Mouse (Mus musculus) cortical plate, adult 2 months (tissue): ENCODE measurements around the gene Lnx1. TPM values are rescaled to one million over a fixed set of nuclear protein-coding genes. Genes with fewer than 3 reads are reported as not detected.

Source experiments
- H3K27ac ChIP-seq: fragments of 200-500 bp; 2 replicates; pipeline ENCODE4 v1.5.1; 2012; ENCODE audit warnings: low read length, control low read depth, inconsistent platforms; ENCODE audit not compliant: insufficient read depth
- H3K4me1 ChIP-seq: fragments of 200-500 bp; 2 replicates; pipeline ENCODE4 v1.6.1; 2011; ENCODE audit warnings: low read length; ENCODE audit not compliant: control insufficient read depth, insufficient read depth
- H3K4me3 ChIP-seq: fragments of 200-500 bp; 2 replicates; pipeline ENCODE4 v1.5.1; 2011; ENCODE audit warnings: mild to moderate bottlenecking, low read length, control low read depth; ENCODE audit not compliant: insufficient read depth
- CTCF ChIP-seq: fragments of 200-500 bp; IDR thresholded peaks from 2 replicates; pipeline ENCODE4 v1.5.1; 2011; ENCODE audit warnings: mild to moderate bottlenecking, control low read depth, low read length; ENCODE audit not compliant: insufficient read depth; ENCODE audit errors: extremely low read depth
- POLR2A ChIP-seq: fragments of 200-500 bp; IDR thresholded peaks from 2 replicates; pipeline ENCODE4 v1.6.1; 2011; ENCODE audit warnings: mild to moderate bottlenecking, low read length, control low read depth; ENCODE audit not compliant: insufficient read depth; ENCODE audit errors: extremely low read depth
- polyA plus RNA-seq: library from polyadenylated mRNA; depleted of rRNA; stranded (reverse); fragments of >200 nt; gene quantifications from 2 replicates; pipeline ENCODE4 v1.2.3, GENCODE M21; 2012

Gene Lnx1
- polyA plus RNA-seq, 1 experiment: 38.1 TPM

- H3K4me1 ChIP-seq: no peaks in the 10 kb centered on the region
These were observed 25.5 kb upstream of the Lnx1 start for GRCm38 (mm10) chr5:74728186-74728585.

GRCm38 (mm10) chr5:74727319-74727718, 24.6 kb upstream of the Lnx1 start:
- Histone ChIP-seq H3K27ac (no peak overlapping the region), H3K4me1 (no peaks in the 10 kb centered on the region), H3K4me3 (no peak overlapping the region)
- no peak for TF ChIP-seq CTCF
- TF ChIP-seq POLR2A: no peak

More at GRCm38 (mm10) chr5:74728186-74728585, 25.5 kb upstream of the Lnx1 start:
- Histone ChIP-seq H3K27ac (no peak overlapping the region), H3K4me3 (no peak overlapping the region)
- TF ChIP-seq POLR2A (no peak), CTCF (no peak)

GRCm38 (mm10) chr5:74725541-74725940, 22.8 kb upstream of the Lnx1 start:
- no peak overlapping the region for H3K4me3 ChIP-seq
- no peak overlapping the region for H3K27ac ChIP-seq
- TF ChIP-seq POLR2A (no peak), CTCF (no peak)
- peaks cover 2% of the 10 kb centered on the region; the same call in 1 of the 2 replicates for H3K4me1 ChIP-seq

GRCm38 (mm10) chr5:74721816-74722215, 19.1 kb upstream of the Lnx1 start:
- Histone ChIP-seq H3K4me1 (peaks cover 2% of the 10 kb centered on the region; the same call in 1 of the 2 replicates), H3K27ac (no peak overlapping the region), H3K4me3 (no peak overlapping the region)
- no peak for TF ChIP-seq CTCF
- TF ChIP-seq POLR2A: no peak

GRCm38 (mm10) chr5:74720661-74721060, 17.9 kb upstream of the Lnx1 start:
- H3K27ac ChIP-seq: no peak overlapping the region
- H3K4me1 ChIP-seq: peaks cover 2% of the 10 kb centered on the region; the same call in 1 of the 2 replicates
- no peak for TF ChIP-seq CTCF
- no peak for TF ChIP-seq POLR2A
- no peak overlapping the region for H3K4me3 ChIP-seq

GRCm38 (mm10) chr5:74716165-74716564, 13.5 kb upstream of the Lnx1 start:
- Histone ChIP-seq H3K27ac (no peak overlapping the region), H3K4me3 (no peak overlapping the region), H3K4me1 (peaks cover 2% of the 10 kb centered on the region; the same call in 1 of the 2 replicates)
- TF ChIP-seq POLR2A (no peak), CTCF (no peak)

- H3K27ac ChIP-seq: no peak overlapping the region
- H3K4me3 ChIP-seq: no peak overlapping the region
- no peak for TF ChIP-seq CTCF
- no peak for TF ChIP-seq POLR2A
- H3K4me1 ChIP-seq: no peaks in the 10 kb centered on the region
These were observed 10.1 kb upstream of the Lnx1 start for GRCm38 (mm10) chr5:74712811-74713210.

GRCm38 (mm10) chr5:74711988-74712387, 9.3 kb upstream of the Lnx1 start:
- no peak overlapping the region for H3K27ac ChIP-seq
- no peak for TF ChIP-seq POLR2A
- no peak for TF ChIP-seq CTCF
- no peaks in the 10 kb centered on the region for H3K4me1 ChIP-seq
- no peak overlapping the region for H3K4me3 ChIP-seq

- no peak for TF ChIP-seq POLR2A
- no peak for TF ChIP-seq CTCF
- H3K4me3 ChIP-seq: no peak overlapping the region
- H3K4me1 ChIP-seq: no peaks in the 10 kb centered on the region
- H3K27ac ChIP-seq: no peak overlapping the region
These were observed 8.3 kb upstream of the Lnx1 start for GRCm38 (mm10) chr5:74711056-74711455.

- TF ChIP-seq POLR2A (no peak), CTCF (no peak)
- Histone ChIP-seq H3K4me1 (no peaks in the 10 kb centered on the region), H3K4me3 (no peak overlapping the region)
These were observed 7.5 kb upstream of the Lnx1 start for GRCm38 (mm10) chr5:74710181-74710580.

More at GRCm38 (mm10) chr5:74710181-74710580, 7.5 kb upstream of the Lnx1 start:
- H3K27ac ChIP-seq: no peak overlapping the region
